Mouse (Mus musculus) liver, adult 2 months (tissue): Measurements from ENCODE around the gene Dglucy. TPM values are rescaled to one million over a fixed set of nuclear protein-coding genes. Genes with fewer than 3 reads are reported as not detected.

Source experiments
- DNase-seq: peaks from one replicate; pipeline ENCODE4 v3.0.0-alpha.2; 2011; ENCODE audit warnings: low read depth, low spot score; ENCODE audit errors: extremely low read depth
- H3K27ac ChIP-seq: fragments of 200-500 bp; replicated peaks from 2 replicates; pipeline ENCODE4 v1.5.1; 2012; ENCODE audit warnings: low read depth, mild to moderate bottlenecking, control low read depth, inconsistent platforms, low read length; ENCODE audit not compliant: insufficient read depth
- H3K27me3 ChIP-seq: fragments of 200-500 bp; 2 replicates; pipeline ENCODE4 v1.6.1; 2012; ENCODE audit warnings: mild to moderate bottlenecking, moderate library complexity, low read length, inconsistent platforms; ENCODE audit not compliant: control insufficient read depth, insufficient read depth
- H3K36me3 ChIP-seq: fragments of 200-500 bp; 2 replicates; pipeline ENCODE4 v1.6.1; 2012; ENCODE audit warnings: low read length, inconsistent platforms; ENCODE audit not compliant: control insufficient read depth, insufficient read depth
- H3K4me1 ChIP-seq: fragments of 200-500 bp; 2 replicates; pipeline ENCODE4 v1.6.1; 2011; ENCODE audit warnings: low read length; ENCODE audit not compliant: control insufficient read depth, insufficient read depth
- H3K4me3 ChIP-seq: fragments of 200-500 bp; 2 replicates; pipeline ENCODE4 v1.5.1; 2011; ENCODE audit warnings: low read depth, mild to moderate bottlenecking, control low read depth, low read length, moderate library complexity; ENCODE audit not compliant: insufficient read depth
- H3K79me2 ChIP-seq: fragments of 200-500 bp; 2 replicates; pipeline ENCODE4 v1.6.1; 2012; ENCODE audit warnings: inconsistent platforms, mild to moderate bottlenecking, low read length, moderate library complexity; ENCODE audit not compliant: control insufficient read depth, insufficient read depth
- H3K9ac ChIP-seq: fragments of 200-500 bp; 2 replicates; pipeline ENCODE4 v1.6.1; 2012; ENCODE audit warnings: low read depth, mild to moderate bottlenecking, control low read depth, inconsistent platforms, low read length
- CTCF ChIP-seq: fragments of 200-500 bp; IDR thresholded peaks from 2 replicates; pipeline ENCODE4 v1.5.1; 2011; ENCODE audit warnings: low read depth, low read length, control low read depth
- POLR2A ChIP-seq: fragments of 200-500 bp; IDR thresholded peaks from 2 replicates; pipeline ENCODE4 v1.6.1; 2011; ENCODE audit warnings: low read length, control low read depth; ENCODE audit not compliant: insufficient read depth; ENCODE audit errors: extremely low read depth
- WGBS: fragments of 180-500 bp; shearing (Covaris S2); methylation state at CpG from one replicate; pipeline ENCODE4 v1.1.7; 2018; 5-methylcytosine and 5-hydroxymethylcytosine counted together
- polyA plus RNA-seq: library from polyadenylated mRNA; depleted of rRNA; stranded (reverse); fragments of >200 nt; gene quantifications from 2 replicates; pipeline ENCODE4 v1.2.3, GENCODE M21; 2012
- total RNA-seq: library from RNA; depleted of rRNA; stranded (reverse); fragments of >200 nt; gene quantifications from 2 replicates; pipeline ENCODE4 v1.2.3, GENCODE M21; 2014

The Dglucy gene
- total and polyA plus RNA-seq, 2 experiments, result 35.2 to 36.8 TPM

GRCm38 (mm10) chr12:100814671-100815070, 35.8 kb downstream of the Dglucy start:
- no peak overlapping the region for H3K27ac ChIP-seq
- no peaks in the 10 kb centered on the region for H3K36me3 ChIP-seq
- H3K79me2 ChIP-seq, result no peaks in the 10 kb centered on the region; the same call in 1 of the 2 replicates
- H3K9ac ChIP-seq, result no peak overlapping the region
- DNase-seq, result no peak
- no peaks in the 10 kb centered on the region for H3K4me1 ChIP-seq
- WGBS, result 95% methylated on average over 3 of the region's 3 CpGs
- H3K27me3 ChIP-seq, result no peaks in the 10 kb centered on the region
- no peak for TF ChIP-seq POLR2A
- TF ChIP-seq CTCF, result no peak
- no peak overlapping the region for H3K4me3 ChIP-seq

- 90% methylated on average over 5 of the region's 5 CpGs for WGBS
- no peak overlapping the region for H3K27ac ChIP-seq
Measured at GRCm38 (mm10) chr12:100816906-100817305, 38.0 kb downstream of the Dglucy start.

GRCm38 (mm10) chr12:100819965-100820364, 41.1 kb downstream of the Dglucy start:
- Histone ChIP-seq H3K9ac (no peak overlapping the region), H3K27ac (no peak overlapping the region), H3K79me2 (peaks cover 4% of the 10 kb centered on the region; the same call in 1 of the 2 replicates), H3K4me3 (no peak overlapping the region), H3K27me3 (no peaks in the 10 kb centered on the region), H3K36me3 (no peaks in the 10 kb centered on the region), H3K4me1 (no peaks in the 10 kb centered on the region)
- TF ChIP-seq POLR2A, result no peak
- no peak for TF ChIP-seq CTCF
- no peak for DNase-seq

More at GRCm38 (mm10) chr12:100816906-100817305, 38.0 kb downstream of the Dglucy start:
- DNase-seq, result no peak
- Histone ChIP-seq H3K4me1 (no peaks in the 10 kb centered on the region), H3K79me2 (peaks cover 4% of the 10 kb centered on the region; the same call in 1 of the 2 replicates), H3K4me3 (no peak overlapping the region), H3K27me3 (no peaks in the 10 kb centered on the region), H3K36me3 (no peaks in the 10 kb centered on the region), H3K9ac (no peak overlapping the region)
- TF ChIP-seq POLR2A (no peak), CTCF (no peak)

GRCm38 (mm10) chr12:100831021-100831420, 52.2 kb downstream of the Dglucy start:
- WGBS, result 75% methylated on average over 2 of the region's 2 CpGs
- H3K4me1 ChIP-seq, result peaks cover 4% of the 10 kb centered on the region; the same call in 1 of the 2 replicates
- no peaks in the 10 kb centered on the region for H3K27me3 ChIP-seq
- no peak overlapping the region for H3K4me3 ChIP-seq
- H3K36me3 ChIP-seq, result peaks cover 7% of the 10 kb centered on the region
- no peaks in the 10 kb centered on the region for H3K79me2 ChIP-seq
- TF ChIP-seq POLR2A (no peak), CTCF (no peak)
- H3K27ac ChIP-seq, result no peak overlapping the region
- DNase-seq, result peak; percentile 69
- H3K9ac ChIP-seq, result no peak overlapping the region

GRCm38 (mm10) chr12:100831629-100832325, 52.9 kb downstream of the Dglucy start:
- Histone ChIP-seq H3K4me1 (peaks cover 4% of the 10 kb centered on the region; the same call in 1 of the 2 replicates), H3K79me2 (no peaks in the 10 kb centered on the region), H3K27me3 (no peaks in the 10 kb centered on the region), H3K4me3 (no peak overlapping the region), H3K9ac (no peak overlapping the region), H3K27ac (no peak overlapping the region), H3K36me3 (peaks cover 7% of the 10 kb centered on the region)
- TF ChIP-seq POLR2A (no peak), CTCF (no peak)
- no peak for DNase-seq
- 91% methylated on average over 8 of the region's 8 CpGs for WGBS

- Histone ChIP-seq H3K27me3 (no peaks in the 10 kb centered on the region), H3K4me3 (no peak overlapping the region), H3K79me2 (no peaks in the 10 kb centered on the region), H3K27ac (no peak overlapping the region), H3K9ac (no peak overlapping the region), H3K36me3 (peaks cover 6% of the 10 kb centered on the region), H3K4me1 (no peaks in the 10 kb centered on the region)
- 79% methylated on average over 3 of the region's 3 CpGs for whole genome bisulfite sequencing
- no peak for TF ChIP-seq CTCF
- no peak for TF ChIP-seq POLR2A
- DNase-seq, result peak; percentile 17
Measured at GRCm38 (mm10) chr12:100837208-100837607, 58.4 kb downstream of the Dglucy start.
